Mouse (Mus musculus) cerebellum, adult 11 months (tissue): Measurements from ENCODE around the gene 0610037L13Rik.

Experiments
- DNase-seq: peaks from one replicate; pipeline ENCODE4 v3.0.0; 2022

Gene 0610037L13Rik

GRCm38 (mm10) chr4:107921152-107921695, 31.6 kb downstream of the 0610037L13Rik start:
- no peak for DNase-seq

GRCm38 (mm10) chr4:107921952-107922351, 32.3 kb downstream of the 0610037L13Rik start:
- DNase-seq = no peak

- DNase-seq = peak; percentile 82
Measured at GRCm38 (mm10) chr4:107923145-107923802, 33.7 kb downstream of the 0610037L13Rik start, which contains the start of gene Cpt2. Gene Cpt2 (minus strand): TSS chr4:107923610.

GRCm38 (mm10) chr4:107923803-107924194, 34.2 kb downstream of the 0610037L13Rik start:
- no peak for DNase-seq

- DNase-seq = no peak
Measured at GRCm38 (mm10) chr4:107928269-107928668, 38.7 kb downstream of the 0610037L13Rik start.

GRCm38 (mm10) chr4:107928726-107929125, 39.1 kb downstream of the 0610037L13Rik start:
- DNase-seq = no peak

- DNase-seq = no peak
Measured at GRCm38 (mm10) chr4:107931453-107931852, 41.8 kb downstream of the 0610037L13Rik start.

- DNase-seq = no peak
Measured at GRCm38 (mm10) chr4:107933239-107933638, 43.6 kb downstream of the 0610037L13Rik start.

- no peak for DNase-seq
Measured at GRCm38 (mm10) chr4:107935254-107935653, 45.6 kb downstream of the 0610037L13Rik start.

- DNase-seq = peak; percentile 54
Measured at GRCm38 (mm10) chr4:107937338-107937737, 47.7 kb downstream of the 0610037L13Rik start.

GRCm38 (mm10) chr4:107938124-107938523, 48.5 kb downstream of the 0610037L13Rik start:
- no peak for DNase-seq

GRCm38 (mm10) chr4:107942741-107943140, 53.1 kb downstream of the 0610037L13Rik start:
- DNase-seq = no peak

GRCm38 (mm10) chr4:107944141-107944540, 54.5 kb downstream of the 0610037L13Rik start:
- DNase-seq = no peak
